Mouse (Mus musculus) forebrain, embryonic 13.5 days (tissue): ENCODE data around the gene Muc5b. TPM values are rescaled to one million over a fixed set of nuclear protein-coding genes. Genes with fewer than 3 reads are reported as not detected.

Experiments
- ATAC-seq: fragments of 200-750 bp; cut with Nextera tagmentation; 2 replicates; pipeline ENCODE4 v1.8.0; 2017
- H3K27ac ChIP-seq: fragments of 300-500 bp; sonication (generic); 2 replicates; pipeline ENCODE4 v1.5.1; 2015; ENCODE audit warnings: inconsistent platforms, mild to moderate bottlenecking, moderate library complexity
- H3K27me3 ChIP-seq: fragments of 300-500 bp; sonication (generic); 2 replicates; pipeline ENCODE4 v1.6.1; 2015; ENCODE audit warnings: mild to moderate bottlenecking, inconsistent platforms
- H3K36me3 ChIP-seq: fragments of 300-500 bp; sonication (generic); 2 replicates; pipeline ENCODE4 v1.6.1; 2015; ENCODE audit warnings: mild to moderate bottlenecking, inconsistent platforms; ENCODE audit not compliant: poor library complexity, severe bottlenecking
- H3K4me1 ChIP-seq: fragments of 300-500 bp; sonication (generic); 2 replicates; pipeline ENCODE4 v1.6.1; 2015; ENCODE audit warnings: inconsistent platforms
- H3K4me2 ChIP-seq: fragments of 300-500 bp; sonication (generic); 2 replicates; pipeline ENCODE4 v1.6.1; 2015; ENCODE audit warnings: inconsistent platforms, mild to moderate bottlenecking, moderate library complexity
- H3K4me3 ChIP-seq: fragments of 300-500 bp; sonication (generic); 2 replicates; pipeline ENCODE4 v1.5.1; 2015; ENCODE audit warnings: mild to moderate bottlenecking, inconsistent platforms
- H3K9ac ChIP-seq: fragments of 300-500 bp; sonication (generic); 2 replicates; pipeline ENCODE4 v1.6.1; 2015; ENCODE audit warnings: mild to moderate bottlenecking, inconsistent platforms
- H3K9me3 ChIP-seq: fragments of 300-500 bp; sonication (generic); replicated peaks from 2 replicates; pipeline ENCODE4 v1.6.1; 2016; ENCODE audit warnings: inconsistent platforms
- WGBS: fragments of 180-500 bp; shearing (Covaris S2); methylation state at CpG from one replicate; pipeline ENCODE4 v1.1.7; 2015; 5-methylcytosine and 5-hydroxymethylcytosine counted together
- polyA plus RNA-seq: library from polyadenylated mRNA; unstranded; fragments of >200 nt; fragmentation: Nextera tagmentation; extraction: Ambion mirVana; gene quantifications from 2 replicates; pipeline ENCODE4 v1.2.1, GENCODE M21; 2015

Muc5b gene
- polyA plus RNA-seq, 1 experiment from 2014 or later = 0.03 TPM

GRCm38 (mm10) chr7:141835941-141836340 lies 2.9 kb upstream of the Muc5b start:
- H3K27me3 ChIP-seq = no peaks in the 10 kb centered on the region
- H3K27ac ChIP-seq = no peak overlapping the region
- 88% methylated on average over 7 of the region's 7 CpGs for whole genome bisulfite sequencing
- ATAC-seq = no peak
- no peaks in the 10 kb centered on the region for H3K36me3 ChIP-seq
- no peak overlapping the region for H3K9ac ChIP-seq
- H3K4me2 ChIP-seq = no peak overlapping the region
- no peaks in the 10 kb centered on the region for H3K9me3 ChIP-seq
- no peaks in the 10 kb centered on the region for H3K4me1 ChIP-seq
- H3K4me3 ChIP-seq = no peak overlapping the region

DNA sequence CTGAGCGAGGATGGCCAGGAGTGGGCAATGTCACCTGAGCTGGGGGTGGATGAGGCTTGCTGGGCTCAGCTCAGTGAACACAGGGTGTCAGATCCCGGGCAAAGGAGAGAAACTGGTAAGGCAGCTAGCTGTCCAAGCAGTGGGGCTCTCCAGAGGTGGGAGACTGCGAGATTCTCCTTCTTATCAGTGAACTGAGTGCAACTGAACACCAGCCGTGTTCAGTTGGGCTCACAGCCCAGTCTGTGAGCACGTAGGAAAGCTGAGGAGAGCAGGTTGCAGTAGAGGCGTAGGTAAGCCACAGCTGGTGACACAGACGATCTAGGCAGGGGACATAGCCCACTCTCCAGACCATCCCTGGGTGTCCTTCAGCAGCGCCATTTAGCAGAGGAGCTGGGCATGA lies 2.4 kb upstream of the Muc5b start:
- H3K9ac ChIP-seq = no peak overlapping the region
- H3K4me1 ChIP-seq = no peaks in the 10 kb centered on the region
- H3K27me3 ChIP-seq = no peaks in the 10 kb centered on the region
- no peak overlapping the region for H3K4me3 ChIP-seq
- 88% methylated on average over 8 of the region's 8 CpGs for WGBS
- no peaks in the 10 kb centered on the region for H3K9me3 ChIP-seq
- H3K4me2 ChIP-seq = no peak overlapping the region
- no peaks in the 10 kb centered on the region for H3K36me3 ChIP-seq
- no peak overlapping the region for H3K27ac ChIP-seq
- no peak for ATAC-seq

GRCm38 (mm10) chr7:141840354-141840753 lies 1.5 kb downstream of the Muc5b start:
- ATAC-seq = no peak
- H3K36me3 ChIP-seq = no peaks in the 10 kb centered on the region
- H3K4me1 ChIP-seq = no peaks in the 10 kb centered on the region
- H3K9ac ChIP-seq = no peak overlapping the region
- H3K27me3 ChIP-seq = no peaks in the 10 kb centered on the region
- no peak overlapping the region for H3K4me3 ChIP-seq
- 91% methylated on average over 10 of the region's 10 CpGs for WGBS
- no peaks in the 10 kb centered on the region for H3K9me3 ChIP-seq
- H3K4me2 ChIP-seq = no peak overlapping the region
- H3K27ac ChIP-seq = no peak overlapping the region

- Histone ChIP-seq H3K9ac (no peak overlapping the region), H3K27ac (no peak overlapping the region), H3K4me3 (no peak overlapping the region), H3K4me2 (no peak overlapping the region), H3K4me1 (no peaks in the 10 kb centered on the region), H3K36me3 (no peaks in the 10 kb centered on the region), H3K27me3 (no peaks in the 10 kb centered on the region), H3K9me3 (no peaks in the 10 kb centered on the region)
- ATAC-seq = no peak
- WGBS = 89% methylated on average over 4 of the region's 4 CpGs
Measured at GRCm38 (mm10) chr7:141861046-141861445, 22.2 kb downstream of the Muc5b start.

DNA sequence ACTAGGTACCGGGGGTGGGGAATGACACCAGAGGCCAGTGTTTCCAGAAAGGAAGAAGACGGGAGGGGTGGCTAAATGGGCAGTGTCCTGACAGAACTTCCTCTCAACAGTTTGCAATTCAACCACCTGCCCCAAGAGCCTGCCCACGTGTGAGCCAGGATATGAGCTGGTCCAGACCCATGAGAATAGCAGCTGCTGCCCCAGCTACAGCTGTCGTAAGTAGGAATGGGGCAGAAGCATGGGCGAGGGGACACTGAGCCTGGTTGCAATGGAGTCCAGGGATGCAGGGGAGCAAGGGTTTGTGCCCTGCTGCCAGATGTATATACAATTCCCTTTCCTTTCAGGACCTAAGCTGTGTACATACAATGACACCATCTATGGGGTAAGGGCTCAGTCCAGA lies 30.8 kb downstream of the Muc5b start:
- no peak for ATAC-seq

GRCm38 (mm10) chr7:141870553-141870952 lies 31.7 kb downstream of the Muc5b start:
- Histone ChIP-seq H3K36me3 (peaks cover 34% of the 10 kb centered on the region), H3K9me3 (no peaks in the 10 kb centered on the region), H3K4me1 (no peaks in the 10 kb centered on the region), H3K4me3 (no peak overlapping the region), H3K27me3 (no peaks in the 10 kb centered on the region), H3K27ac (no peak overlapping the region), H3K9ac (no peak overlapping the region), H3K4me2 (no peak overlapping the region)
- no peak for ATAC-seq
- WGBS = 81% methylated on average over 5 of the region's 5 CpGs

More for the DNA sequence above, 30.8 kb downstream of the Muc5b start:
- WGBS = 78% methylated on average over 5 of the region's 5 CpGs
- no peak overlapping the region for H3K4me2 ChIP-seq
- H3K27me3 ChIP-seq = no peaks in the 10 kb centered on the region
- no peaks in the 10 kb centered on the region for H3K9me3 ChIP-seq
- H3K4me3 ChIP-seq = no peak overlapping the region
- no peaks in the 10 kb centered on the region for H3K4me1 ChIP-seq
- no peak overlapping the region for H3K9ac ChIP-seq
- no peak overlapping the region for H3K27ac ChIP-seq
- H3K36me3 ChIP-seq = peaks cover 31% of the 10 kb centered on the region

DNA sequence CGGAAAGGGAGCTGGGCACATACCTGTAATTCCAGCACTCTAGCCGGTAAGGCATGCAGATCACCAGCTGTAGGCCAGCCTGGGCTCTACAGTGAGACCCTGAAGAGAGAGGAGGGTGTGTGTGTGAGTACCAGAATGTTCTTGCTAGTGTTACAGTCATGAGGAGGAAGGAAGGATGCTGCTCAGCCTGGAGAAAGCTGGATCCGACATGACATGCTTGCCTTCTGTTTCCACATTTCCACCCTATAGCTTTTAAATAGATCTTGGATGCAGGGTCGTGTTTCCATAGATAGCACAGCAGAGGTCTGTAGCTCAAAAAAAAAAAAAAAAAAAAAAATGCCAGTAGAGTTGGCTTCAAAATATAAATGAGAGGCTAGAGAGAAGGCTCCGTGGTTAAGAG lies 36.0 kb downstream of the Muc5b start:
- Histone ChIP-seq H3K27ac (no peak overlapping the region), H3K27me3 (no peaks in the 10 kb centered on the region), H3K4me1 (no peaks in the 10 kb centered on the region), H3K36me3 (peaks cover 58% of the 10 kb centered on the region), H3K4me3 (no peak overlapping the region), H3K9ac (no peak overlapping the region), H3K9me3 (no peaks in the 10 kb centered on the region), H3K4me2 (no peak overlapping the region)
- ATAC-seq = no peak
- 91% methylated on average over 5 of the region's 5 CpGs for WGBS

DNA sequence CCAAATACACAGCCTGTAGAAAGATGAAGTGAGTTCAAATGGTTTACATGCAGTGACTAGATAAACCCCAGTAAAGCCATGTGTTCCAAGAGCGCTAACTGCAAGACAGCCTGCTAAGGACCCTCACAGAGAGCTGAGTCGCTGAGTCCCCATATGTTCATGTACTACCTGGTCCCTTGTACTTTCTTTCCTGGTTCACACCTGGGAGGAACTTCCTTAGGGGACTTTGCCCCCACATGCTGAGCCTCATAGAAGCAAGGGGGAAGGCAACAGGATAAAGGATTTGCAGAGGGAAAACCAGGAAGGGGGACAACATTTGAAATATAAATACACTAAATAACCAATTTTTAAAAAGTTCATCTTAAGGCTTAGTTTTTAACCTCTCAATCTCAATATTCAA lies 39.9 kb downstream of the Muc5b start:
- H3K4me2 ChIP-seq = no peak overlapping the region
- H3K9ac ChIP-seq = no peak overlapping the region
- 97% methylated on average over 2 of the region's 2 CpGs for WGBS
- H3K9me3 ChIP-seq = no peaks in the 10 kb centered on the region
- H3K4me3 ChIP-seq = no peak overlapping the region
- no peak overlapping the region for H3K27ac ChIP-seq
- ATAC-seq = no peak
- peaks cover 71% of the 10 kb centered on the region for H3K36me3 ChIP-seq
- H3K27me3 ChIP-seq = no peaks in the 10 kb centered on the region
- H3K4me1 ChIP-seq = no peaks in the 10 kb centered on the region

- no peak for ATAC-seq
- H3K4me1 ChIP-seq = 0 out of 2 replicates have a peak, but pooled peaks cover 4% of the 10 kb centered on the region
- WGBS = 95% methylated on average over 7 of the region's 7 CpGs
- H3K36me3 ChIP-seq = peaks cover 69% of the 10 kb centered on the region
- no peak overlapping the region for H3K27ac ChIP-seq
- no peak overlapping the region for H3K4me2 ChIP-seq
- H3K9ac ChIP-seq = no peak overlapping the region
- no peaks in the 10 kb centered on the region for H3K9me3 ChIP-seq
- no peak overlapping the region for H3K4me3 ChIP-seq
- no peaks in the 10 kb centered on the region for H3K27me3 ChIP-seq
Measured at GRCm38 (mm10) chr7:141892151-141892550, 53.3 kb downstream of the Muc5b start.

GRCm38 (mm10) chr7:141901825-141902224 lies 63.0 kb downstream of the Muc5b start:
- Histone ChIP-seq H3K27ac (peak overlapping the region; percentile 75), H3K4me3 (peak overlapping the region; percentile 89), H3K9ac (peak overlapping the region; percentile 94), H3K27me3 (peaks cover 25% of the 10 kb centered on the region; the same call in 1 of the 2 replicates), H3K4me1 (peaks cover 35% of the 10 kb centered on the region), H3K36me3 (no peaks in the 10 kb centered on the region), H3K9me3 (no peaks in the 10 kb centered on the region), H3K4me2 (peak overlapping the region; percentile 95)
- ATAC-seq = peak; percentile 60
- WGBS = 0% methylated on average over 16 of the region's 16 CpGs

DNA sequence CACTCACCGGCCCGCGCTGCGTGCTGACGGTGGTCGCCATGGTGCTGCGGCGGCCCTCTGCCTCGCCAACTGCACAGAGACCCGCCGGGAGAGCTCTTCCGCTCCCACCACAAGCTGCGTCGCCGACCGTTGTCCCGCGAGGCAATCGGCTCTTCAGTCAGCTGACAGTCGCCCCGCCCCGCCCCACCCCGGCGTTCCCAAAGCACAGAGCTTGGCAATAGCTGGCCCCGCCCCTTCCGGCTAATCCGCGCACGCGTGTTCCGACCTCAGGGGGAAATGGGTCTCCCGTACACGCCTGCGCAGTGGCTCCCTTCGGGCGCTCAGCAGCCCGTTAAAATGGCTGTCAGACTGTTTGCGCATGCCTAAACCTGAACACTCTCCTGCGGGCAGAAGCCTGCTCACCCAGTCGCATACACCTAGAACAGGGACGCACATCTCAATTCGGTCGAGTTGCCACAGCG lies 63.4 kb downstream of the Muc5b start:
- peak overlapping the region; percentile 95 for H3K4me2 ChIP-seq
- peak overlapping the region; percentile 75 for H3K27ac ChIP-seq
- no peaks in the 10 kb centered on the region for H3K36me3 ChIP-seq
- H3K27me3 ChIP-seq = peaks cover 25% of the 10 kb centered on the region; the same call in 1 of the 2 replicates
- peaks cover 35% of the 10 kb centered on the region for H3K4me1 ChIP-seq
- WGBS = under 1% methylated on average over 36 of the region's 44 CpGs
- H3K9me3 ChIP-seq = no peaks in the 10 kb centered on the region
- ATAC-seq = peak; percentile 97
- peak overlapping the region; percentile 89 for H3K4me3 ChIP-seq
- H3K9ac ChIP-seq = peak overlapping the region; percentile 94

- Histone ChIP-seq H3K4me1 (peaks cover 35% of the 10 kb centered on the region), H3K9ac (peak overlapping the region; percentile 65), H3K9me3 (no peaks in the 10 kb centered on the region), H3K27me3 (peaks cover 25% of the 10 kb centered on the region; the same call in 1 of the 2 replicates), H3K36me3 (no peaks in the 10 kb centered on the region), H3K4me2 (peak overlapping the region; percentile 65), H3K4me3 (peak overlapping the region; percentile 89), H3K27ac (peak overlapping the region; percentile 74)
- no peak for ATAC-seq
- 66% methylated on average over 4 of the region's 4 CpGs for WGBS
Measured at GRCm38 (mm10) chr7:141902791-141903190, 63.9 kb downstream of the Muc5b start.

DNA sequence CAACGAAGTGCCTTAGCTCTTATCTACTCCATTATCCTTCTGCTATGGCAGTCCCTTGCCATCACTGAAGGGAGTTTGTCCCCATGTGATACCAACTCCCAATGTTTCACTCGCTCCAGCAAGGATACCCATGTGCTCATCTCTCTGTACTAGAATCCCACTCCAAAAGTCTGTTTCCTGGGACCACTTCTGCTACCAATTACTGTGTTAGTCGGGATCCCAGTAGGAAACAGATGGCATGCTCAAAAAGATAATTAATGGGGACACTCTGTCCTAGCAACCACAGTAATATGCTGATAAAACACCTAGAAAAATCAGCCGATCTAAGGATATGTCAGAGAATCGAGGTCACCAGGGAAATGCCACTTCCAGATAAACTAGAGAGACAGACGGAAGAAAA lies 69.7 kb downstream of the Muc5b start:
- Histone ChIP-seq H3K4me2 (no peak overlapping the region), H3K27me3 (peaks cover 37% of the 10 kb centered on the region), H3K36me3 (no peaks in the 10 kb centered on the region), H3K4me1 (no peaks in the 10 kb centered on the region), H3K9me3 (no peaks in the 10 kb centered on the region), H3K27ac (no peak overlapping the region), H3K4me3 (no peak overlapping the region), H3K9ac (no peak overlapping the region)
- ATAC-seq = no peak
- WGBS = 78% methylated on average over 6 of the region's 6 CpGs
